Mouse (Mus musculus) lung, embryonic 14.5 days (tissue): ENCODE results near the gene Lrrc4. TPM values are rescaled to one million over a fixed set of nuclear protein-coding genes. Genes with fewer than 3 reads are reported as not detected.

Source experiments
- ATAC-seq: fragments of 200-750 bp; cut with Nextera tagmentation; 2 replicates; pipeline ENCODE4 v1.8.0; 2017; ENCODE audit warnings: mild to moderate bottlenecking, moderate TSS enrichment, moderate library complexity; ENCODE audit not compliant: insufficient read depth
- DNase-seq: peaks from one replicate; pipeline ENCODE4 v3.0.0-alpha.2; 2015
- H3K27ac ChIP-seq: fragments of 300-500 bp; sonication (generic); 2 replicates; pipeline ENCODE4 v1.5.1; 2014; ENCODE audit warnings: low read depth, mild to moderate bottlenecking, moderate library complexity
- H3K27me3 ChIP-seq: fragments of 300-500 bp; sonication (generic); 2 replicates; pipeline ENCODE4 v1.6.1; 2014; ENCODE audit warnings: low read length, control low read depth; ENCODE audit not compliant: insufficient read depth
- H3K36me3 ChIP-seq: fragments of 300-500 bp; sonication (generic); 2 replicates; pipeline ENCODE4 v1.6.1; 2014; ENCODE audit warnings: control low read depth; ENCODE audit not compliant: insufficient read depth
- H3K4me1 ChIP-seq: fragments of 300-500 bp; sonication (generic); 2 replicates; pipeline ENCODE4 v1.6.1; 2014; ENCODE audit warnings: antibody characterized with exemption, control low read depth; ENCODE audit not compliant: insufficient read depth
- H3K4me2 ChIP-seq: fragments of 300-500 bp; sonication (generic); 2 replicates; pipeline ENCODE4 v1.6.1; 2014; ENCODE audit warnings: mild to moderate bottlenecking
- H3K4me3 ChIP-seq: fragments of 300-500 bp; sonication (generic); 2 replicates; pipeline ENCODE4 v1.5.1; 2014; ENCODE audit warnings: low read depth, low read length
- H3K9ac ChIP-seq: fragments of 300-500 bp; sonication (generic); 2 replicates; pipeline ENCODE4 v1.6.1; 2014
- H3K9me3 ChIP-seq: fragments of 300-500 bp; sonication (generic); 2 replicates; pipeline ENCODE4 v1.6.1; 2016; ENCODE audit warnings: low read depth, low read length, control low read depth
- CTCF ChIP-seq: IDR thresholded peaks from 2 replicates; pipeline ENCODE4 v1.5.1; 2016; ENCODE audit warnings: antibody characterized with exemption, low read depth
- WGBS: fragments of 180-500 bp; shearing (Covaris S2); extraction: QIAGEN DNeasy Blood & Tissue Kit; methylation state at CpG from one replicate; pipeline ENCODE4 v1.1.7; 2014; 5-methylcytosine and 5-hydroxymethylcytosine counted together
- polyA plus RNA-seq: library from polyadenylated mRNA; unstranded; fragments of >200 nt; fragmentation: Nextera tagmentation; extraction: Ambion mirVana; gene quantifications from 2 replicates; pipeline ENCODE4 v1.2.1, GENCODE M21; 2014

Gene Lrrc4
- polyA plus RNA-seq, 1 experiment from 2014 or later: 0.63 TPM

GRCm38 (mm10) chr6:28848285-28848794 is 16.8 kb upstream of the Lrrc4 start:
- no peaks in the 10 kb centered on the region for H3K9me3 ChIP-seq
- 0 out of 2 replicates have a peak, but pooled peaks cover 4% of the 10 kb centered on the region for H3K36me3 ChIP-seq
- H3K27ac ChIP-seq: no peak overlapping the region
- H3K4me2 ChIP-seq: no peak overlapping the region
- no peak overlapping the region for H3K9ac ChIP-seq
- 68% methylated on average over 6 of the region's 6 CpGs for WGBS
- TF ChIP-seq CTCF: no peak
- 0 out of 2 replicates have a peak, but pooled peaks cover 5% of the 10 kb centered on the region for H3K4me1 ChIP-seq
- no peak overlapping the region for H3K4me3 ChIP-seq
- ATAC-seq (no peak), DNase-seq (no peak)
- H3K27me3 ChIP-seq: no peaks in the 10 kb centered on the region

- Histone ChIP-seq H3K27ac (no peak overlapping the region), H3K27me3 (no peaks in the 10 kb centered on the region), H3K9me3 (no peaks in the 10 kb centered on the region), H3K36me3 (0 out of 2 replicates have a peak, but pooled peaks cover 4% of the 10 kb centered on the region), H3K4me1 (0 out of 2 replicates have a peak, but pooled peaks cover 2% of the 10 kb centered on the region), H3K4me3 (no peak overlapping the region), H3K9ac (no peak overlapping the region), H3K4me2 (no peak overlapping the region)
- ATAC-seq (no peak), DNase-seq (no peak)
- no peak for TF ChIP-seq CTCF
- 62% methylated on average over 6 of the region's 6 CpGs for WGBS
Observed at GRCm38 (mm10) chr6:28847616-28848015, 16.1 kb upstream of the Lrrc4 start.

- H3K27me3 ChIP-seq: no peaks in the 10 kb centered on the region
- no peak overlapping the region for H3K4me2 ChIP-seq
- H3K36me3 ChIP-seq: no peaks in the 10 kb centered on the region
- H3K9ac ChIP-seq: no peak overlapping the region
- no peaks in the 10 kb centered on the region for H3K4me1 ChIP-seq
- DNase-seq (no peak), ATAC-seq (no peak)
- no peak overlapping the region for H3K27ac ChIP-seq
- no peak for TF ChIP-seq CTCF
- no peaks in the 10 kb centered on the region for H3K9me3 ChIP-seq
- WGBS: 51% methylated on average over 4 of the region's 4 CpGs
- H3K4me3 ChIP-seq: no peak overlapping the region
Observed at GRCm38 (mm10) chr6:28845610-28846009, 14.1 kb upstream of the Lrrc4 start.

- Histone ChIP-seq H3K27me3 (no peaks in the 10 kb centered on the region), H3K9me3 (no peaks in the 10 kb centered on the region), H3K27ac (no peak overlapping the region), H3K4me3 (no peak overlapping the region), H3K36me3 (no peaks in the 10 kb centered on the region), H3K9ac (no peak overlapping the region), H3K4me2 (no peak overlapping the region), H3K4me1 (no peaks in the 10 kb centered on the region)
- DNase-seq: no peak
- TF ChIP-seq CTCF: no peak
- no peak for ATAC-seq
- WGBS: 71% methylated on average over 4 of the region's 4 CpGs
Observed at GRCm38 (mm10) chr6:28842375-28843276, 11.1 kb upstream of the Lrrc4 start.

- Histone ChIP-seq H3K27me3 (no peaks in the 10 kb centered on the region), H3K9me3 (no peaks in the 10 kb centered on the region), H3K36me3 (no peaks in the 10 kb centered on the region), H3K4me2 (no peak overlapping the region), H3K4me3 (no peak overlapping the region), H3K4me1 (no peaks in the 10 kb centered on the region), H3K27ac (no peak overlapping the region), H3K9ac (no peak overlapping the region)
- 85% methylated on average over 3 of the region's 3 CpGs for WGBS
- ATAC-seq (no peak), DNase-seq (no peak)
- no peak for TF ChIP-seq CTCF
Observed at GRCm38 (mm10) chr6:28841569-28841968, 10.0 kb upstream of the Lrrc4 start.

- ATAC-seq (no peak), DNase-seq (peak; percentile 30)
- H3K9me3 ChIP-seq: no peaks in the 10 kb centered on the region
- no peak overlapping the region for H3K9ac ChIP-seq
- H3K4me2 ChIP-seq: no peak overlapping the region
- H3K27ac ChIP-seq: no peak overlapping the region
- H3K4me3 ChIP-seq: no peak overlapping the region
- H3K36me3 ChIP-seq: no peaks in the 10 kb centered on the region
- TF ChIP-seq CTCF: peak; percentile 60
- H3K27me3 ChIP-seq: peaks cover 12% of the 10 kb centered on the region
- H3K4me1 ChIP-seq: no peaks in the 10 kb centered on the region
Observed at GRCm38 (mm10) chr6:28836600-28836999, 5.1 kb upstream of the Lrrc4 start.

- Histone ChIP-seq H3K9ac (no peak overlapping the region), H3K27me3 (peaks cover 25% of the 10 kb centered on the region), H3K4me1 (no peaks in the 10 kb centered on the region), H3K4me3 (no peak overlapping the region), H3K36me3 (no peaks in the 10 kb centered on the region), H3K27ac (no peak overlapping the region), H3K9me3 (no peaks in the 10 kb centered on the region), H3K4me2 (peak overlapping the region; percentile 100; the same call in 1 of the 2 replicates)
- WGBS: 63% methylated on average over 2 of the region's 2 CpGs
- no peak for DNase-seq
- TF ChIP-seq CTCF: no peak
- no peak for ATAC-seq
Observed at GRCm38 (mm10) chr6:28834046-28834445, 2.5 kb upstream of the Lrrc4 start.
